Mouse (Mus musculus) liver, embryonic 12.5 days (tissue): ENCODE results near the gene Dmrtb1. TPM values are rescaled to one million over a fixed set of nuclear protein-coding genes. Genes with fewer than 3 reads are reported as not detected.

Experiments used
- ATAC-seq: fragments of 200-750 bp; cut with Nextera tagmentation; 2 replicates; pipeline ENCODE4 v1.8.0; 2017; ENCODE audit warnings: moderate number of reproducible peaks, mild to moderate bottlenecking, moderate library complexity
- H3K27ac ChIP-seq: fragments of 300-500 bp; sonication (generic); 2 replicates; pipeline ENCODE4 v1.5.1; 2016; ENCODE audit warnings: mild to moderate bottlenecking
- H3K27me3 ChIP-seq: fragments of 300-500 bp; sonication (generic); replicated peaks from 2 replicates; pipeline ENCODE4 v1.6.1; 2016; ENCODE audit warnings: mild to moderate bottlenecking, moderate library complexity
- H3K36me3 ChIP-seq: fragments of 300-500 bp; sonication (generic); 2 replicates; pipeline ENCODE4 v1.6.1; 2016; ENCODE audit warnings: mild to moderate bottlenecking, moderate library complexity
- H3K4me1 ChIP-seq: fragments of 300-500 bp; sonication (generic); 2 replicates; pipeline ENCODE4 v1.6.1; 2016
- H3K4me2 ChIP-seq: fragments of 300-500 bp; sonication (generic); 2 replicates; pipeline ENCODE4 v1.6.1; 2016; ENCODE audit warnings: mild to moderate bottlenecking, moderate library complexity
- H3K4me3 ChIP-seq: fragments of 300-500 bp; sonication (generic); 2 replicates; pipeline ENCODE4 v1.5.1; 2016; ENCODE audit warnings: mild to moderate bottlenecking, moderate library complexity
- H3K9ac ChIP-seq: fragments of 300-500 bp; sonication (generic); 2 replicates; pipeline ENCODE4 v1.6.1; 2016; ENCODE audit warnings: mild to moderate bottlenecking, moderate library complexity
- H3K9me3 ChIP-seq: fragments of 300-500 bp; sonication (generic); replicated peaks from 2 replicates; pipeline ENCODE4 v1.6.1; 2016; ENCODE audit warnings: mild to moderate bottlenecking, moderate library complexity
- whole genome bisulfite sequencing: fragments of 180-500 bp; shearing (Covaris S2); methylation state at CpG from one replicate; pipeline ENCODE4 v1.1.7; 2016; ENCODE audit not compliant: insufficient replicate concordance; 5-methylcytosine and 5-hydroxymethylcytosine counted together
- polyA plus RNA-seq: library from polyadenylated mRNA; unstranded; fragments of >200 nt; fragmentation: Nextera tagmentation; extraction: Ambion mirVana; gene quantifications from 2 replicates; pipeline ENCODE4 v1.2.1, GENCODE M21; 2016

Gene Dmrtb1
- not detected in 2 replicates for polyA plus RNA-seq

DNA sequence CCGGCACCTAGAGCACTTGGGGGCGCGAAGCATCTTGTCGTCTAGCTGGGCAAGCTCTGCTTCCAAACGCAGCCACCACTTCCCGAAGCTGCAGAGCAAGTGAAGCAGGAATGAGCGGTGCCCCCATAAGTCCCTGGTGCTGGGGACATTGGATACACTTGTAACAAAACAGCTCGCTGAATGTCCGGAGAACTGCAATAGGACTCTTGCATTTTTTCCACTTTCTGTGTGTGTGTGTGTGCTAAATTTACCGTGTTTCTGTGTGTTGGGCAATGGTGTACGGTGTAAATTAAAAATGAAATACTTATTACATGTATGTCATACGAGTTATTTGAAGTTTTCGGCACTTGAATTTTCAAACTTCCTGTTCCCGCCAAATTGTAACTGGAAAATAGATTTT is at the start of gene Dmrtb1:
Gene Dmrtb1, minus strand, starts transcription at position 101 of the 400 bp plus-strand sequence.
- no peak within 1 kb of the TSS for H3K4me2 ChIP-seq
- H3K27ac ChIP-seq = no peak within 1 kb of the TSS
- no peak within 1 kb of the TSS for H3K9ac ChIP-seq
- no peak within 1 kb of the TSS for H3K4me3 ChIP-seq
- H3K27me3 ChIP-seq = peaks cover 73% of the 10 kb centered on the region
- no peaks in the 10 kb centered on the region for H3K36me3 ChIP-seq
- 76% methylated on average over 14 of the region's 14 CpGs for WGBS
- no peaks in the 10 kb centered on the region for H3K4me1 ChIP-seq
- ATAC-seq = no peak
- H3K9me3 ChIP-seq = no peaks in the 10 kb centered on the region

- no peak overlapping the region for H3K4me3 ChIP-seq
- no peak overlapping the region for H3K4me2 ChIP-seq
- no peak overlapping the region for H3K27ac ChIP-seq
- H3K4me1 ChIP-seq = 0 out of 2 replicates have a peak, but pooled peaks cover 6% of the 10 kb centered on the region
- no peaks in the 10 kb centered on the region for H3K9me3 ChIP-seq
- 30% methylated on average over 3 of the region's 3 CpGs for WGBS
- H3K27me3 ChIP-seq = peaks cover 55% of the 10 kb centered on the region
- no peak for ATAC-seq
- H3K9ac ChIP-seq = no peak overlapping the region
- no peaks in the 10 kb centered on the region for H3K36me3 ChIP-seq
Measured at GRCm38 (mm10) chr4:107733603-107734002, 49.6 kb upstream of the Dmrtb1 start.

DNA sequence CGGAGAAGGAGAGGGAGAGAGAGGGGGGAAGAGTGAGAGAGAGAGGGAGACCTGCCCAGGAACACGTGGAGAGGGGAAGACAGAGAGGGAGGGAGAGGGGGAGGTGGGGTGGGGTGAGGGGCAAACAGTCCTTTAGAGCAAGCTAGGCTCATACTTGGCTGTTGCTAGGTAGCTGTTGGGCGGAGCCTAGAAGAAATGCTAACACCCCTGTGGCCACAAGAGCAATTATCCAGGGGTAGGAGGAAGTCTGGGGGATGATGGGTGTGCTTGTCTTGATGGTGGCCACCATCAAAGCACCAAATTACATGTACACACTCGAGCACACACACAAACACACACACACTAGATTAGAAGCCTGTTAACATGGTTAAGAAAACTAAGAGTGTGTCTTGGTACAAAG is 48.6 kb upstream of the Dmrtb1 start:
- Histone ChIP-seq H3K27me3 (peaks cover 55% of the 10 kb centered on the region), H3K27ac (no peak overlapping the region), H3K4me2 (no peak overlapping the region), H3K4me3 (no peak overlapping the region), H3K9ac (no peak overlapping the region), H3K4me1 (0 out of 2 replicates have a peak, but pooled peaks cover 2% of the 10 kb centered on the region), H3K36me3 (no peaks in the 10 kb centered on the region), H3K9me3 (no peaks in the 10 kb centered on the region)
- 23% methylated on average over 4 of the region's 4 CpGs for WGBS
- ATAC-seq = no peak

- H3K4me3 ChIP-seq = no peak overlapping the region
- no peak overlapping the region for H3K27ac ChIP-seq
- H3K4me1 ChIP-seq = 0 out of 2 replicates have a peak, but pooled peaks cover 2% of the 10 kb centered on the region
- 29% methylated on average over 4 of the region's 4 CpGs for WGBS
- no peak for ATAC-seq
- H3K4me2 ChIP-seq = no peak overlapping the region
- H3K27me3 ChIP-seq = peaks cover 56% of the 10 kb centered on the region
- H3K9ac ChIP-seq = no peak overlapping the region
- H3K9me3 ChIP-seq = no peaks in the 10 kb centered on the region
- H3K36me3 ChIP-seq = no peaks in the 10 kb centered on the region
Measured at GRCm38 (mm10) chr4:107732182-107732581, 48.2 kb upstream of the Dmrtb1 start.

DNA sequence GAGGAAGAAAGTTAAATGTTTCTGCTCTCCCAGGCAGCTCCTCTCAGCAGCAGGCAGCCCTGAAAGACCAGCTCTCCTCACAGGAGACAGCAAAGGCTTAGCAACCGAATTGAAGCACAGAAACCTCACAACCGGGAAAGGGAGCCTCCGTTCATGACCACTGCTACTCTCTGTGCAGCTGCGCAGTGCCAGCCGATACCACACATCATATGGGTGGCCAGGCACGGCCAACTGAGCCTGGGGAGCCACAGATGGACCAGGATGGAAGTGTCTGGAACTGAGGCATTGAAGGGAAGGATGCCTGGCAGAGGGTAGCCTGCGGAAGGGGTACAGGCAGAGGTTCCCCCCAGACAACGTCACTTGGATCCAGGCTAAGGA is 47.0 kb upstream of the Dmrtb1 start:
- Histone ChIP-seq H3K4me3 (no peak overlapping the region), H3K27ac (no peak overlapping the region), H3K4me2 (no peak overlapping the region), H3K36me3 (no peaks in the 10 kb centered on the region), H3K27me3 (peaks cover 57% of the 10 kb centered on the region), H3K9me3 (no peaks in the 10 kb centered on the region), H3K4me1 (0 out of 2 replicates have a peak, but pooled peaks cover 2% of the 10 kb centered on the region), H3K9ac (no peak overlapping the region)
- no peak for ATAC-seq
- WGBS = 57% methylated on average over 8 of the region's 8 CpGs

DNA sequence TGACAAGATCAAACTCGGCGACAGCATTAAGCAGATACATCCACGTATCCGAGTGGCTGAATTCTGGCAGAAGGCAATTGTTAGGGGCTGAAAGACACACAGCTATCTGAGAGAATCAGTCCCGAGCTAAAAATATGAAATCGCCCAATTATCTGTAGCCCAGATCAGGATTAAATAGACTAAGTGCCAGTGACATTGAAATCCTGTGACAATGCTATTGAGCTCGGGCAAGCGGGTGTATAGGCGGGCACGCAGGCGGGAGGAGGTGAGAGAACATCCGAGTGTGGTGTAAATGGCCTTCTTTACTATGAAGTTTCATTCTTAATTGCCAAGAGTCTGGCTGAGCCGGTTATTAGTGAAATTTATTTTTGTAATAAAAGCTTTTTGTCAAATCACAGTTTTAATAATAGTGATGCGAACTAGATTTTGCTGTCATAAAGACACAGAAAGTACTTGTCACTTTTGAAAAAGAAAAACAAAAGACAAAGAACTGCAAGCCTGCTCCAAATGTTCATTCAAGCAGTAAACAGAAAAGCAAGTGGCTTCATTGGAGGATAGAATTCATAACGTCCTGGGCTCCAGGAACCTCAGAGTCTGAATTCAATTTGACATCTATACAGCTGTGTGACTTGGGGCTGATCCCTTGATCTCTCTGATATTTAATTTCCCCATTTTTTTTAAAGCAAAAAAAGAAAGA is 46.5 kb upstream of the Dmrtb1 start:
- no peak for ATAC-seq
- Histone ChIP-seq H3K4me1 (0 out of 2 replicates have a peak, but pooled peaks cover 2% of the 10 kb centered on the region), H3K9ac (no peak overlapping the region), H3K27me3 (peaks cover 56% of the 10 kb centered on the region), H3K9me3 (no peaks in the 10 kb centered on the region), H3K36me3 (no peaks in the 10 kb centered on the region), H3K27ac (no peak overlapping the region), H3K4me2 (no peak overlapping the region), H3K4me3 (no peak overlapping the region)
- 73% methylated on average over 15 of the region's 15 CpGs for WGBS

DNA sequence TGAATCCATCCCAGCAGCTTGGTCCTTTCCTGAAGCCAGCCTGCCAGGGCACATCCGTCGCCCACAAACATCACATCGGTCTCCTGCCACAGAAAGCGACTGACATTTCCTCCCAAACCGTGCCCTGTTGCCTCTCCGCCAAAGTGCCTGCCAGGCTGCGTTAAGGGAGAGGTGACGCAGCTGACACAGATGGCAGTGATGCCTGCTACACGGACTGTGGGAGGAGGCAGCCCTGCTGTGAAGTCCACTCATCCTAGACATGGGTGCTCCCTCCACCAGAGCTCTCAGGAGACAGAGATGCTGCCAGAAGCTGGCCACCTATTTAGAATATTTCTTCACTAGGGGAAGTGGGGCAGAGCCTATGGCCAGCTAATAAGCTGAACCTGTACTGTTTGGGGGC is 41.4 kb upstream of the Dmrtb1 start:
- Histone ChIP-seq H3K4me3 (no peak overlapping the region), H3K4me2 (no peak overlapping the region), H3K9me3 (no peaks in the 10 kb centered on the region), H3K4me1 (peaks cover 12% of the 10 kb centered on the region), H3K27ac (no peak overlapping the region), H3K9ac (no peak overlapping the region), H3K36me3 (no peaks in the 10 kb centered on the region), H3K27me3 (peaks cover 17% of the 10 kb centered on the region)
- 60% methylated on average over 9 of the region's 9 CpGs for WGBS
- ATAC-seq = no peak

GRCm38 (mm10) chr4:107720043-107720830 is 36.2 kb upstream of the Dmrtb1 start:
- Histone ChIP-seq H3K36me3 (no peaks in the 10 kb centered on the region), H3K27ac (0 out of 2 replicates have a peak overlapping the region, but pooled peaks have one; percentile 34), H3K9ac (no peak overlapping the region), H3K9me3 (no peaks in the 10 kb centered on the region), H3K4me1 (peaks cover 22% of the 10 kb centered on the region), H3K27me3 (peaks cover 11% of the 10 kb centered on the region), H3K4me2 (0 out of 2 replicates have a peak overlapping the region, but pooled peaks have one; percentile 14), H3K4me3 (no peak overlapping the region)
- WGBS = 38% methylated on average over 11 of the region's 11 CpGs
- ATAC-seq = peak; percentile 76

DNA sequence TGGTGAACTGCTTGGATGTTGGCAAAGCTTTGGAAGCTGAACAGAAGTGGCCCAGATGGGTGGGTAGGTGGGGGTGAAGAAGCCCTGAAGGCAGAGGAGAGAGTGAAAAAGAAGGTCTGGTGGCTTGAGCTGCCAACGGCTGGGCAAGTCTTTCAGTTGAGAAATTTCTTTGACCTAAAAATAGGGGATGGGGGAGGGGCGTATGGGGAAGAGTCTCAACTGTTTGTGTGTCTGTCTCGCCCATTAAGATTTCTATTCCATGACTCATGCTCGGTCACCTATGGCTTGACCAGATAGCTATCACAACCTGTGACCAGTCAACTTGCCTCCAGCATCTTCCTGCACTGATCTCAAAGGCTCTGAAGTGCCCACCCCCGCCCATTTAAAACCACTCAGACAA is 35.1 kb upstream of the Dmrtb1 start:
- ATAC-seq = no peak
- no peak overlapping the region for H3K27ac ChIP-seq
- no peak overlapping the region for H3K4me3 ChIP-seq
- peaks cover 22% of the 10 kb centered on the region for H3K4me1 ChIP-seq
- H3K27me3 ChIP-seq = peaks cover 7% of the 10 kb centered on the region; the same call in 1 of the 2 replicates
- no peak overlapping the region for H3K9ac ChIP-seq
- 29% methylated on average over 5 of the region's 5 CpGs for WGBS
- H3K4me2 ChIP-seq = no peak overlapping the region
- no peaks in the 10 kb centered on the region for H3K36me3 ChIP-seq
- H3K9me3 ChIP-seq = no peaks in the 10 kb centered on the region

- H3K4me2 ChIP-seq = no peak overlapping the region
- H3K27me3 ChIP-seq = peaks cover 7% of the 10 kb centered on the region; the same call in 1 of the 2 replicates
- H3K4me3 ChIP-seq = no peak overlapping the region
- H3K9me3 ChIP-seq = no peaks in the 10 kb centered on the region
- H3K36me3 ChIP-seq = no peaks in the 10 kb centered on the region
- H3K9ac ChIP-seq = no peak overlapping the region
- no peak for ATAC-seq
- H3K4me1 ChIP-seq = peaks cover 22% of the 10 kb centered on the region
- H3K27ac ChIP-seq = no peak overlapping the region
- 70% methylated on average over 8 of the region's 8 CpGs for WGBS
Measured at GRCm38 (mm10) chr4:107718720-107719119, 34.7 kb upstream of the Dmrtb1 start.

- Histone ChIP-seq H3K9me3 (no peaks in the 10 kb centered on the region), H3K27me3 (peaks cover 7% of the 10 kb centered on the region; the same call in 1 of the 2 replicates), H3K4me3 (no peak overlapping the region), H3K4me2 (no peak overlapping the region), H3K9ac (no peak overlapping the region), H3K36me3 (no peaks in the 10 kb centered on the region), H3K27ac (no peak overlapping the region), H3K4me1 (peaks cover 22% of the 10 kb centered on the region)
- WGBS = 57% methylated on average over 8 of the region's 8 CpGs
- no peak for ATAC-seq
Measured at GRCm38 (mm10) chr4:107717718-107718313, 33.8 kb upstream of the Dmrtb1 start.
